Mouse (Mus musculus) bone marrow, adult 2 months (tissue): Measurements from ENCODE around the gene Tnip2.

ENCODE experiments used
- CTCF ChIP-seq: fragments of 200-500 bp; IDR thresholded peaks from 2 replicates; pipeline ENCODE4 v1.5.1; 2011; ENCODE audit warnings: low read length, control low read depth; ENCODE audit not compliant: control insufficient read depth, insufficient read depth
- POLR2A ChIP-seq: fragments of 200-500 bp; IDR thresholded peaks from 2 replicates; pipeline ENCODE4 v1.6.1; 2011; ENCODE audit warnings: low read depth, mild to moderate bottlenecking, control low read depth, low read length, borderline replicate concordance; ENCODE audit not compliant: control insufficient read depth

GRCm38 (mm10) chr5:34551821-34552220, 38.0 kb upstream of the Tnip2 start:
- TF ChIP-seq CTCF (no peak), POLR2A (no peak)
